Mouse (Mus musculus): ENCODE data around the gene Tmem110. TPM values are rescaled to one million over a fixed set of nuclear protein-coding genes. Genes with fewer than 3 reads are reported as not detected.
A peak's percentile ranks its signal among the peaks of the same experiment; 100 is the strongest.

Tmem110 gene
- total and polyA plus RNA-seq, 2 experiments: 3.7 to 8.2 TPM

DNA sequence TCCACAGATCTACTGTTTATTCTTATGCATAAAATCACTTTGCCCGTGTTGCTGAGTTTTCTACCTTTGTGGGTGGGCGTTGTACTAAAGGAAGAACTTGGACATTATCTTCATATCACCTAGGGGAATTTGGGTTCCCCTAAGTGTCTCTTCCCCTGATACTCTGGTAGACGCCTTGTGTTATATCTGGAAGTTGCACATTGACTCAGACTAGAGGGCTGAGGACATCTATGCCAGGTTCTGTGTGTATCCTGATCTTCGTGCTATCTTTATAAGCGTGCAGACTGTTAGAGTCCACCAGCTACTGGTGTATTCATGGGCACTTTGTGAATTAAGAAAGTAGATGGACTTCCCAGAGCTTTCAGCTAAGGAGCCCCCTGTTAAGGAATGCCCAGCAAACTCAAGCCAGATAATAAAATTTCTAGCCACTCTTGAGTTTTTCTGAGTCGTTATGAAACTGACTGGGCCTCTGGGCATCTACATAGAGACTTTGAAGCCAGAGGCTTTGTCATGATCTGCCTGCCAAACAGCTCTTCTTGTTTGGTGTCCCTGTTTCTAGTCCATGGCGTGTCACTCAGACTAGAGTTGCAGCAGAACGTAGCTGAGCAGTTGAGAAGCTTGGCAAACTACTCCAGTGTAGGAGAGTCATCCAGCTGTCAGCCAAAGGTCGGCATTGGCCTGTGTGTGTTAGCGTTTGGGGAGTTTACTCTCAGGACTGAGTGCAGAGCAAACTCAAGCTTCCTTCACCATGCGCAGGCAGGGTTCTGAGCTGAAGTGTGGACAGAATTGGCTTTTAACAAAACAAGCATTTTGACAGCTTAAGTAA lies 3.5 kb downstream of the Tmem110 start:
- WGBS: 31% methylated on average over 11 of the region's 11 CpGs
- H3K27me3 ChIP-seq (ENCODE audit: control insufficient read depth, insufficient read depth, low read length): no peaks in the 10 kb centered on the region
- TF ChIP-seq CTCF (IDR thresholded peaks at IDR 0.05; ENCODE audit: low read depth, low read length) (no peak), POLR2A (IDR thresholded peaks at IDR 0.05; ENCODE audit: extremely low read depth, insufficient read depth, low read length) (no peak)
- H3K4me3 ChIP-seq (ENCODE audit: insufficient read depth, low read depth, low read length): no peak overlapping the region
- H3K9ac ChIP-seq (ENCODE audit: low read depth, low read length): no peak overlapping the region
- peaks cover 13% of the 10 kb centered on the region for H3K4me1 ChIP-seq (ENCODE audit: control insufficient read depth, insufficient read depth, low read length)
- peaks cover 24% of the 10 kb centered on the region for H3K79me2 ChIP-seq (ENCODE audit: control insufficient read depth, insufficient read depth, low read length)
- no peaks in the 10 kb centered on the region for H3K36me3 ChIP-seq (ENCODE audit: control insufficient read depth, insufficient read depth, low read length)
- peak overlapping the region; percentile 58 for H3K27ac ChIP-seq (replicated peaks; ENCODE audit: insufficient read depth, low read depth, low read length)
- DNase-seq (ENCODE audit: extremely low read depth, low read depth, low spot score): peak; percentile 99

DNA sequence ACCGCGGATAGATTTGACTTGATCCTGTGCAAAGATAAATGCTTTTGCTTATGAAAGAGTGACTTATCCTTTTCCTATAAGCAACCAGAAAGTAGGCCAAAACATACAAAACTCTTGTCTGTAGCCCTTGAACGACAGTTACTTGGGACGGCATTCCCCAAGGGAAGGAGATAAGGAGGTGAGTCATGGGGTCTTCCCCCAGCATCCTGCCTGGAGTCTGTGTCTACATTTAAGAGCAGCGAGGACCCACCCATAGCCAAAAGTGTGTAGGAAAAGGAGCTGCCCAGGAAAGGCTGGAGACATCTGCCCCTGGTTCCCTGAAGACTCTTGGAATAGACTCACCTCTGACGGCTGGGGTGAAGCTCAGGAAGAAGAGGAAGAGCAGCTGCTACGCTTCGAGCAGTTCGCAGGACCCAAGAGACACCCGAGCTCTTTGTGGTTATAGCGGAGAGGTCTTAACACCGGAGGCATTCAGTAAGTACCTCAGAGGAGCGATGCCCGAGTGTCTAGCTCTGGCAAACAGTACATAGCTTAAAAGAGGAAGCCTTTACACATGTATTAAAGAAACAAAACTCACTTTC lies 12.1 kb downstream of the Tmem110 start:
- 84% methylated on average over 14 of the region's 14 CpGs for WGBS
- TF ChIP-seq POLR2A (IDR thresholded peaks at IDR 0.05; ENCODE audit: extremely low read depth, insufficient read depth, low read length): no peak
- TF ChIP-seq CTCF (IDR thresholded peaks at IDR 0.05; ENCODE audit: low read depth, low read length): no peak
- DNase-seq (ENCODE audit: extremely low read depth, low read depth, low spot score): no peak
- peaks cover 2% of the 10 kb centered on the region; the same call in 1 of the 2 replicates for H3K36me3 ChIP-seq (ENCODE audit: control insufficient read depth, insufficient read depth, low read length)
- no peak overlapping the region for H3K27ac ChIP-seq (replicated peaks; ENCODE audit: insufficient read depth, low read depth, low read length)
- no peaks in the 10 kb centered on the region for H3K4me1 ChIP-seq (ENCODE audit: control insufficient read depth, insufficient read depth, low read length)
- H3K79me2 ChIP-seq (ENCODE audit: control insufficient read depth, insufficient read depth, low read length): peaks cover 22% of the 10 kb centered on the region
- no peak overlapping the region for H3K4me3 ChIP-seq (ENCODE audit: insufficient read depth, low read depth, low read length)
- no peaks in the 10 kb centered on the region for H3K27me3 ChIP-seq (ENCODE audit: control insufficient read depth, insufficient read depth, low read length)
- H3K9ac ChIP-seq (ENCODE audit: low read depth, low read length): no peak overlapping the region

DNA sequence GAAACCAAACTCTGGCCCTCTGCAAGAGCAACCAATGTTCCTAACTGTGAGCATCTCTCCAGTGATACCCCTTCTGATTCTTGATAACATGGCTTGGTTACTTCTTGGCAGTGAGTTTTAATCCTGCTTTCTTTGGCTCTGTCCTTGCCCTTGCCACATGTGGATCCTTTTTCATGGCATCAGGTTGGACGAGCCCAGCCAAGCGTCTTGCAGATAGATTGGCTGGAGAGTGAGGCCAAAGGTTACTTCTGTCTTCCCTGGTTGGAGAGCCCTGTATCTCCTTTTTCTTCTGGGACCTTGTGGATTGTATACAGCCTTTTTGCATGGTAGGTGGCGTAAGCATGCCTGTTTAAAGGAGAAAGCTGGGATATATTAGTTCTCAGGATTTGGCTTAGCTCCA lies 18.3 kb downstream of the Tmem110 start:
- Histone ChIP-seq H3K4me3 (ENCODE audit: insufficient read depth, low read depth, low read length) (no peak overlapping the region), H3K36me3 (ENCODE audit: control insufficient read depth, insufficient read depth, low read length) (peaks cover 1% of the 10 kb centered on the region; the same call in 1 of the 2 replicates), H3K27ac (replicated peaks; ENCODE audit: insufficient read depth, low read depth, low read length) (no peak overlapping the region), H3K4me1 (ENCODE audit: control insufficient read depth, insufficient read depth, low read length) (no peaks in the 10 kb centered on the region), H3K79me2 (ENCODE audit: control insufficient read depth, insufficient read depth, low read length) (no peaks in the 10 kb centered on the region), H3K9ac (ENCODE audit: low read depth, low read length) (no peak overlapping the region), H3K27me3 (ENCODE audit: control insufficient read depth, insufficient read depth, low read length) (no peaks in the 10 kb centered on the region)
- no peak for DNase-seq (ENCODE audit: extremely low read depth, low read depth, low spot score)
- 75% methylated on average over 3 of the region's 3 CpGs for WGBS
- TF ChIP-seq CTCF (IDR thresholded peaks at IDR 0.05; ENCODE audit: low read depth, low read length) (no peak), POLR2A (IDR thresholded peaks at IDR 0.05; ENCODE audit: extremely low read depth, insufficient read depth, low read length) (no peak)

DNA sequence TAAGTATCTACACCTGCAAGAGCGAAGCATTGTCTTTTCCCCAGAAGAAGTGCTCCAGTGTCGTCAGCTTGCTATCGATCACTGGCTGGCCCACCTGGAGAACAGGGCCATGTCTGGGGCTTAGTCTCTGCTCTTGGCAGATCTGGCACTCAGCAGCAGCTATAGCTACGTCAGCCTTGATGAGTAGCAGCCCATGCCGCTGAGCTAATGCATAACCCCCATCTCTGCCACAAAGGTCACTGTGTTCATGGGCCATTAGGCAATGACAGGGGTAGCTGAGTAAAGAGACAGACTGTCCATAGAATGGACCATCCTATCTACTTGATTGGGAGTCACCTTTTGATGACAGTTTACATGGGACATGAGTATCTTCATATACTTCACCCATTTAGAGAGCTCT lies 25.1 kb downstream of the Tmem110 start:
- no peak for TF ChIP-seq CTCF (IDR thresholded peaks at IDR 0.05; ENCODE audit: low read depth, low read length)
- no peak for TF ChIP-seq POLR2A (IDR thresholded peaks at IDR 0.05; ENCODE audit: extremely low read depth, insufficient read depth, low read length)
- no peak for DNase-seq (ENCODE audit: extremely low read depth, low read depth, low spot score)

DNA sequence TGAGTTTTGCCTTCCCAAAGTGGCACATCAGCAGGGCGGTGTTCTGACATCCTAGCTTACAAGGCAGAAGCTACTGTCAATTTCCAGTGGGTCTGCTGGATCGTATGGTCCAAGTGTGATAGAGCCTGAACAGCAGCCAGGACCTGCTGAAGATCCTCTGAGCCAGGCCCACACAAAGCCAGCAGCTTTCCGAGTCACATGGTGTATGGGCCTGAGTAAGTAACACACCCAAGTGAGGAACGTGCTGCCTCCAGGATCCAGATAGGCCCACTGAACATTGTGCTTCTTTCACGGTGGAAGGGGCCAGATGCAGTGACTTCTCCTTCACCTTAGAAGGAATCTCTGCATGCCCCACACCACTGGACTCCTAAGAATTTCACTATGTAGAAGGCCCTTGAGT lies 26.9 kb downstream of the Tmem110 start:
- Histone ChIP-seq H3K4me3 (ENCODE audit: insufficient read depth, low read depth, low read length) (no peak overlapping the region), H3K36me3 (ENCODE audit: control insufficient read depth, insufficient read depth, low read length) (no peaks in the 10 kb centered on the region), H3K4me1 (ENCODE audit: control insufficient read depth, insufficient read depth, low read length) (0 out of 2 replicates have a peak, but pooled peaks cover 1% of the 10 kb centered on the region), H3K27ac (replicated peaks; ENCODE audit: insufficient read depth, low read depth, low read length) (no peak overlapping the region), H3K27me3 (ENCODE audit: control insufficient read depth, insufficient read depth, low read length) (no peaks in the 10 kb centered on the region), H3K9ac (ENCODE audit: low read depth, low read length) (no peak overlapping the region), H3K79me2 (ENCODE audit: control insufficient read depth, insufficient read depth, low read length) (peaks cover 5% of the 10 kb centered on the region)
- WGBS: 88% methylated on average over 5 of the region's 5 CpGs
- no peak for TF ChIP-seq POLR2A (IDR thresholded peaks at IDR 0.05; ENCODE audit: extremely low read depth, insufficient read depth, low read length)
- TF ChIP-seq CTCF (IDR thresholded peaks at IDR 0.05; ENCODE audit: low read depth, low read length): no peak
- DNase-seq (ENCODE audit: extremely low read depth, low read depth, low spot score): no peak

More for the DNA sequence above, 25.1 kb downstream of the Tmem110 start:
- Histone ChIP-seq H3K4me3 (ENCODE audit: insufficient read depth, low read depth, low read length) (no peak overlapping the region), H3K27ac (replicated peaks; ENCODE audit: insufficient read depth, low read depth, low read length) (no peak overlapping the region), H3K4me1 (ENCODE audit: control insufficient read depth, insufficient read depth, low read length) (0 out of 2 replicates have a peak, but pooled peaks cover 1% of the 10 kb centered on the region), H3K79me2 (ENCODE audit: control insufficient read depth, insufficient read depth, low read length) (peaks cover 5% of the 10 kb centered on the region), H3K27me3 (ENCODE audit: control insufficient read depth, insufficient read depth, low read length) (no peaks in the 10 kb centered on the region), H3K36me3 (ENCODE audit: control insufficient read depth, insufficient read depth, low read length) (no peaks in the 10 kb centered on the region), H3K9ac (ENCODE audit: low read depth, low read length) (no peak overlapping the region)
- WGBS: 74% methylated on average over 5 of the region's 5 CpGs

All from liver, adult 2 months (tissue).